Mouse (Mus musculus): ENCODE results near the gene Gm2a.

Gm2a gene

DNA sequence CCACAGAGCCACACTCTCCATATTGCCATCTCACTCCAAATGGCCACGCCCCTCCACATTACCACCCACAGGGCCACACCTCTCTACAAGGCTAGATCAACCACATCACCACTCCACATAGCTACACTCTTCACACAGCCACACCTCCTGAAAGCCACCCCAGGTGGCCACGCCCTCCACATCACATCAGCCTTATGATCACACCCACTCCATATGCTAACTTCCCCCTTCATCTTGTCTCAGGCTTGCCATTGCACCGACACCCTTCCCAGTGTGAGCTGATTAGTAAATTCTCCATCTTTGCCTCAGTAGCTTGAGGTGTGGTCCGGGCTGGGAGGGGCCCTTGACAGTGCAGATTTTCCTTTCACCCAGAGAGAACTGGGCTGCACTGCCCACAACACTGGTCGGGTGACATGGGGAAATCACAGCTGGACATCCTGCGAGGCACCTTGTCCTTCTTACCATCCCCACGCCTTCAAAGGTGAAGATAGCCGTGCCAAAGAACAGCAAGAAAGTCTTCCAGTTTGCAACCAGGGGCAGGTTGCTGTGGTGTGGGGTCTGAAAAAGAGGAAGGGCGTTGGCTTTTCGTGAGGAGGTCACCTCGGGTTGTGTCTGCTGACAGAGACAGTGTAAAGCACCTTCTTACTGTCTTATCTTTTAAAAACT, 33.3 kb downstream of the Gm2a start:
- DNase-seq (ENCODE audit: low spot score in 2 of 2) = no peak

DNA sequence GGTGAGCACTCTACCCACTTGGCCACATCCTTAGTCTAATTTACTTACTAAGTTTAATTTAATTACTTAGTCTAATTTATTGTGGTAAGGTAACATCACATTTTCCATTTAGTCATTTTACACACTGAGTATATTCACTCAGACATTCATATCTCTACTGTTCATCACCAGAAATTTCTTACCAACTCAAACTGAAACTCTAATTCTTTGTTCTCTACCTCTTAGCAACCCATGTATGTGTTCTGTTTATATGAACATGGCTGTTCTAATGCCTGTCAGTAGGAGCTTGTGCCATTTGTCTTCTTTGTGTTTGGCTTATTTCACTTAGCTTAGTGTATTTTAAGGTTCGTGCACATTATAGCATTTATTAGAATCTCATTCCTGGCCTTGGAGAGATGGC, 34.0 kb downstream of the Gm2a start:
- DNase-seq (ENCODE audit: low spot score in 2 of 2) = no peak

DNA sequence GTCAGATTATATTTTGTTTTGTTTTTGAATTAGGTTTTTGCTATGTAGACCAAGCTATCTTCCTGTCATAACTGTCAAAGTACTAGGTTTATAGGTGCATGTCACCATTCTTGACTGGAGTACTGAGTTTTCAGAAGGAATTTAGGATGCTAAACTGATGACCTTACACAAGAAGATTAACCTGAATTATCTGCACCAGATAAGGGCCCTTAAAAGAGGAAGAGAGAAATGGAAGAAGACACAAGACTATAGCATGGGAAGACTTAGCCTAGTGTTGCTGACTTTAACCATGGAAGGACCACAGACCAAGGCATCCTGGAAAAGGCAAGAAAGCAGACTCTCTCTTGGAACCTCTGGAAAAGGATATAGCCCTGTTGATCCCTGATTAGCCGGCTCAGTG, 35.3 kb downstream of the Gm2a start:
- no peak for DNase-seq (ENCODE audit: low spot score in 2 of 2)

DNA sequence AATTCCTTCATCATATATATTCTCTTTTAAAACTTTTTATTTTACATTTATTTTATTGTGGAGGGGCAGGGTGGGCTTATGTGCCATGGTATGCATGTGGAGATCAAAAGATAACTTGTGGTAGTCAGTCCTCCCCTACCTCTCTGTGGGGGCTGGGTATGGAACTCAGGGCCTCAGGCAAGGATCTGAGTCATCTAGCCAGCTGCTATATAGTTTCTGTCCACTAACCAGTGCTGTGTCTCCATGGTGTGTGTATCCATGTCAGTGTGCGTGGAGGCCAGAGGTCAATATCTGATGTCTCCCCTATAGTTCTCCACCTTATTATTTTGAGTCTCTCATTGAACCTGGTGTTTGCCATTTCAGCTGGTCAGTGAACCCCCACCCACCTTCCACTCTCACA, 36.5 kb downstream of the Gm2a start:
- DNase-seq (ENCODE audit: low spot score in 2 of 2) = no peak

DNA sequence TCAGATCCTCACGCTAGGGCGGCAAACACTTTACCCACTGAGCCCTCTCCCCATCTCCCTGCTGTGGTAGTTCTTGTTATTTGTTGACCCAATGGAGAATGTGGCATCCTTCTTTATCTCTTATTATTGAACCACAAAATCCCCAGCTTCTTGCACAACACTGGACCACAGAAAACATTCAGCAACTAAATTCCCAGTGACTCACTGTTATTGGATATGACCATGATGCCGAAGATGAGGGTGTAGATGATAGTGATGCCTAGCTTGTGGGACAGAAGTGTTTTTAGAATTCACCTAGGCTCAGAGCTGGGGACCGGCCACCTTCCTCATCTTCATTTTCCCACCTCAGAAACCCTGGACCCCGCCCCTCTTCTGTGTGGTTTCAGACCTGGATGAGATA, 37.0 kb downstream of the Gm2a start:
- no peak for DNase-seq (ENCODE audit: low spot score in 2 of 2)

DNA sequence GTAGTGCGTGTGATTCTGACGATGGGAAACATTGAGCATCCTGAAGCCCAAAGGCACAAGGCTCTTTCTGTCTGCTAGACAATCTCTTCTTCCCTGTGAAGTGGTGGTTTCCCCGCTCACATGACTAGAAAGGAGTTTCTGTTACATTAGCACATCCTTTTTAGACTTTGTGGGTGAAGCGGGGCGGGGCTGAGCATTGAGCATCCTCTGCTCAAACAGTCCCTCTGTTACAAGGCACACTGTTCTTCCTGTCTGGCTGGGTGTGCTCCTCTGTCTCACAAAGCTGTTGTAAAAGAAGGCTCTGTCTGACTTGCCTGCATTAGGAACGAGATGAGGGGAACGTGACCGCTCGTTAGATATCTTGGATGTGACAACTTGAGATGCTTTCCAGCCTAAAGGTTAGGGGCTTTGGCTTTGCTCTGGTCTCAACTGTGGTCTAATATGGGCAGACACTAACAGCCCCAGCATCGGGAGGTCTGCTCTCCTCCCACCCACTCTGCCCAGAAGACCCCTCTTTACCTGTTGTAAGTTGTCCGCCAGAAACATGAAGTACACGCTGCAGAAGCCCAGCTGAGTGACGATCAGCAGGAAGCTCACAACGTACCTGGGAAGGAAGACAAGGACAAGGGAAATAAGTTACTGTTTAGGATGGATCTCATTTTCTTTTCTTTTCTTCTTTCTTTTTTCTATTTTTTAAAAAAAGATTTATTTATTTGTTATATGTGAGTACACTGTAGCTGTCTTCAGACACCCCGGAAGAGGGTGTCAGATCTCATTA, 39.0 kb downstream of the Gm2a start:
- no peak for DNase-seq (ENCODE audit: low spot score in 2 of 2)

DNA sequence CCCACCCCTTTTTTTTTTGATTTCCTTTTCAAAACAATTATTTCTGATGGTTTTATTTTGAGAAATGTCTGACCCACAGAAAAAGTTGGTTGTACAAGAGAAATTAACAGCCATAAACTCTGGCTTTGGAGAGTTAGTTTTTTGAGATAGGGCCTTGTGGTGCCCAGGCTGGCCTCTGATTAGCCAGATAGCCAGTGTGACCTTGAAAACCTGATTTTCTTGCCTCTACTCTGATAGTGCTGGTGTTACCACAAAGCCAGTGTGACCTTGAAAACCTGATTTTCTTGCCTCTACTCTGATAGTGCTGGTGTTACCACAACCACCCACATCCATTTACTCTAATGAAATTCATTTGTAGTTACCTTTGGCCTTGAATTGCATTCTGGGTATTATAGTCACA, 39.7 kb downstream of the Gm2a start:
- DNase-seq (ENCODE audit: low spot score in 2 of 2) = no peak

DNA sequence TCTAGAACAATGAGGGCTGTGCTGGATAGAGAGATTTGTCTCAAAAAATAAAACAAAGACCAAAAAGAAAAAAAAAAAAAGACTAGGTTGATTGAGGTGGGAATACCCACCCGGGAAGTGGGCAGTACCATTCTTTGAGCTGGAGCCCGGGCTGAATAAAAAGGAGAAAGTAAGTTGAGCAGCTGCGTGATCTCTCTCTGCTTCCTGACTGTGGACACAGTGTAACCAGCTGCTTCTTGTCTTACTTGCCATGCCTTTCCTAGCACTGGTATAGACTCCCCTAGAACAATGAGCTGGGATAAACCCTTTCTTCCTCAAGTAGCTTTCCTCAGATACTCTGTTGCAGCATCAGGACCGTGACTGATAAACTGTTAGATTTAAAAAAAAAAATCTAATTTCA, 43.6 kb downstream of the Gm2a start:
- DNase-seq (ENCODE audit: low spot score in 2 of 2) = no peak

DNA sequence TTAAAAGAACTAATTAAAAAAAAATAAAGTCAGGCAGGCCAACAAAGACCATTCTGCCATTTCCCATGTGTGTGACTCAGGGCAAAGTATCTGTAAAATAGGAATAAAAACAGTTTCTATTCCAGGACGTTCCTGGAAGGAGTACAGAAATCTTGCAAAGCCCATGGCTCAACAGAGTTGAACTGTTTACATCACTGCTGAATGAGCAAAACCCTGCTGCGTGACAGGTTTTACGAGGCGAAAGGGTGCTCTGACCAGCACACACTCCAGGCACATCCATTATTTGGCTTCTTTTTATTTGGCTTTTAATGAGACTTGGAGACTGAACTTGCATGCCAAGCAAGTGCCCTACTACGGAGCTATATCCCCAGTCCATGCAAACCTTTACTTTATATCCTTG, 46.1 kb downstream of the Gm2a start:
- no peak for DNase-seq (ENCODE audit: low spot score in 2 of 2)

DNA sequence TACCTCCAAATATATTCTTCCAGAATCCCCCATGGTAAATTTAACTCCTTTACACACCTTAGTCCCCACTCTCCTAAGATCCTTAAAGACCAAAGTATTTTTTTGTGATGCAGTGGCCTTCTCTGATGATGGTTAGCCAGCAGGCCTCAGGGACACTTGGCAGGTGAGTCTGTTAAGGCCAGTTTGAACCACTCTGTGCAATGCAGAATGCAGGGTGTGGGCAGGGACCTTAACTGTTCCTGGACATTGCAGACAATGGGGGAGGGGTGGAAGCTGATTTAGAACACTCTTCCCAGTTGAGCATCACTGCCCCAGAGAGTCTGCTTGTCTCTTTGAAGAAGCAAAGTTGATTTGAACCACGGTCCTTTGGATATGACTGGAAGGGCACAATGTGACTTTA, 48.9 kb downstream of the Gm2a start:
- DNase-seq (ENCODE audit: low spot score in 2 of 2) = no peak

DNA sequence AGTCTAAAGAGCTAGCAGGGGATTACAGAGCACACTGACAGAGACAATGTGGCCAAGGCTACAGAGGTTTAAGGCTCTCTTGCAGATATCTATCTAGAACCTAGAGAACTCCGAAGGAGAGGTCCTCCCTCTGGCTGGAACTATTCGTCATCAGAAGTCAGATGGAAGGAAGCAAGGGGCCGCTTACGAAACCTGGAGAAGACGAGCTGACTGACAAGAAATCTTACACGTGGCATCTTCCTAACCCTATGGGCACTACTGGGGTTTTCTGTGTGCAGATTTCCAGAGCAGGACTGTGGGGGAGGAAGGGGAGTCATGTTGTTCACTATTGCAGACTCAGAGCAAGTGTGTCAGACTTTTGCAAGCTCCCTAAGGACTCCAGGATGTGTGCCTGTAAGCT, 49.5 kb downstream of the Gm2a start:
- DNase-seq (ENCODE audit: low spot score in 2 of 2) = no peak

DNA sequence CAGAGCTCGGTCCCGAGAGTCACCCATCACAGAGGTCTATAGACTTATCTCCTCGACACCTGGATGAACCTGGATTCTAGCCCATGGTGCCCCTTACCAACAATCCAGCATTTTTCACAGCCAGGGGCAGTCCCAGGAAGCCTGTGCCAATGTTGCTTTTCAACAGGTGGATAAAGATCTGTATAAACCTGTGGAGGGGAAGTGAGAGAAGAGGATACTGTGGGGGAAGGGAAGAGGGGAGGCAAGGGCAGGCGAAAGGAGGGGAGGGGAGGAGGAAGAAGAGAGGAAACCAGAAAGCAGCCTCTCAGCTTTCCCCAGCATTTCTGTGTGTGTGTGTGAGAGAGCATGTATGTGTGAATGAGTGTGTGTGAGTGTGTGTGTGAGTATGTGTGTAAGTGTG, 50.5 kb downstream of the Gm2a start:
- DNase-seq (ENCODE audit: low spot score in 2 of 2) = no peak

DNA sequence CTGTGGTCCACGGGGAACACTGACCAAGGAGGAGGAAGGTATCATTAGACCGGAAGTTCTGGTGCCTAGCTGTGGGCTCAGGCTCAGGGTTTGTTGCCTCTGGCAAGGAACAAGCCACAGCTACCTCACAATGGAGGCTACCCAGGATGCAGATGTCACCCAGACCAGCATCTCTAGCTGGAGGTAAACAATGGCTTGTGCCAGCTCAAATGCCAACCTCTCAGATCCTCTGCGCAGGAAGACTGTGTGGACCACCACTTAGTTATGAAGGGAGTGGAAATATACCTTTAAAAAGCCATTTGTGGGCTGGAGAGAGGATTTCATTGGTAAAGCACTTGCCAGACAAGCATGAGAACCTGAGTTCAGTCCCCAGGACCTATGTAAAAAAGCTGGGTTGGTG, 53.7 kb downstream of the Gm2a start, which contains the start of gene Slc36a3:
TSS of gene Slc36a3 (minus strand) at position 101 of the 400 bp plus-strand sequence.
- DNase-seq (ENCODE audit: low spot score in 2 of 2) = no peak

DNA sequence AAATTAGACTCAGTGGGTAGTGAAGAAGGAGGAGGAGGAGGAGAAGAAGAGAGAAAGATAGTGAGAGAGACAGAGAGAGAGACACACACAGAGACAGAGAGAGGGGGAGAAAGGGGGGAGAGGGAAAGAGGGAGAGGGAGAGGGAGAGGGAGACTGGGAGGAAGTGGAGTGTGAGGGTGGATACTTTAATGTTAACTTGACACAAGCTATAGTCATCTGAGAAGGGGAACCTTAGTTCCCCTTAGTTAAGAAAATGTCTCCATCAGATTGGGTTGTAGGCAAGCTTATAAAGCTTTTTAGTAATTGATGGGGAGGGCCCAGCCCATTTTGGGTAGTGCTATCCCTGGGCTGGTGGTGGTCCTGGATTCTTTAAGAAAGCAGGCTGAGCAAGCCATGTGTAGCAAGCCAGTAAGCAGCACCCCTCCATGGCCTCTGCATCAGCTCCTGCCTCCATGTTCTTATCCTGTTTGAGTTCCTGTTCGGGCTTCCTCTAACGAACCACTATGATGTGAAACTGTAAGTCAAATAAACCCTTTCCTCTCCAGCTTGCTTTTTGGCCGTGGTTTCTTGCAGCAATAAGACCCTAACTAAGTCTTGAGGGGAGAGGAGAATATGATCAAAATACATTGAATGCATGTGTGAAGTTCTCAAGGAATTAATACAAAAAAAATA, 56.6 kb downstream of the Gm2a start:
- DNase-seq (ENCODE audit: low spot score in 2 of 2) = no peak

DNA sequence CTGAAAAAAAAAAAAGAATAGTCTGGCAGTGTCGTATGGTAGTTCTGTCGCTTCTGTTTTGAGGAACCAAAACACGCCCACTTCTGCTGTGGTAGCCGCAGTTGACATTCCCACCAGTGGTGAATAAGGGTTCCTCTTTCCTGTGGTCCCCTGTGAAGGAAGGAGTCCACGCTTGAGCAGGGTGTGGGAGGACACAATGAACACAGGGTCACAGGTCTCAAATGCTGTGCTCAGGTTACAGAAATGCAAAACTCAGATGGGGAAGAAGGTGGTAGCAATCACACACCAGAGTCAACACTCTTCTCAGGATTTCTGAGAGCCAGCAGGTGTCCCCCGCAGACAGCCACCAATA, 57.1 kb downstream of the Gm2a start:
- no peak for DNase-seq (ENCODE audit: low spot score in 2 of 2)

DNA sequence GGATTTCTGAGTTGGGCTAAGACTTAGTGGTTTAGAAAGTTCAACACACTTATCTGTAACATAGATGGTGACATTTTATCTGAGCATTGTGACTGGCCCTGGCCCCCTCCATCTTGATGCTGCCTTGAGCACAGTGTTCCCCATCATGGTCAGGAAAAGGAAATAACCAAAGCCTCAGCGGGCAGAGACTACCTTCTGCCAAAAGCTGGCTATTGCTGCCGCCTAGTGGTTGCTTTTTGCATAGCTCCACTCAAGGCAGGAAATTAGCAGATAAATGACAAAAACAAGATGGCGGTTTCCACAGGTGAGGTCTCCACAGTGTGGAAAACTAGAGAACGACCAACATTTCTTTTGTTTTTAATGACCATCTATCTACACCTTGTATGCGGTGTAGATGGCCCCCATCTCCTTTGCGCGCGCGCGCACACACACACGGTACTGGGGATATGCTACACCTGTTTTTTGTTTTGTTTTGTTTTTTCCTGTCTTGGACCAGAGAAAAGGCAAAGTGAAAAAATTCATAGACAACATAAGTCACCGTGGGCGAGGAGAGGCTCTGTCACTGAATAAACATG, 61.0 kb downstream of the Gm2a start:
- DNase-seq (ENCODE audit: low spot score in 2 of 2) = peak; percentile 89 to 92

Measured in right cerebral cortex, adult 2 months (tissue).